14 mouse cellular contexts compared by ENCODE assay signal in the genomic region with DNA sequence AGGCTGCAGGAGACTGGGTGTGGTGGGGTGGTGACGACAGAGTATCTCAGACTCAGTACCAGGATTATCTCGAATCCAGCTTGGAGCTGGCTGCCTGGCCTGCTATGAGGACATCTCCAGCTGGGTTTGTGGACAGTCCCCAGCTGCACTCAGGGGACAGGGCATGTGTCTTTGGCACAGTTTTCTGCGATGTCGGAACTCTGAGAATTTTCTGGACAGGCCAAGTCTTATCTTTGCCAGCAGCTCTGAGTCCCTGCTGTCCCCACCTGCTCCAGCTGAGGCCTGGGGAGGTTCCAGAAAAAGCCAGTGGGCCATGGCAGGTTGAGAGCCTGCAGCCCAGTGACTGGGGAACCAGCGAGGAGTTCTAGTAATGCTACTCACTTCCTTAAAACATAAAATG.
A peak's percentile ranks its signal among the peaks of the same experiment; 100 is the strongest.
DNase-seq lines count a peak whose midpoint lies in the region; ATAC-seq and TF ChIP-seq lines count a peak whose summit lies in the region.
"Had no signal": no experiment of that assay in that cellular context is flagged by ENCODE, and none has a peak within 500 bp of the region (broad histone marks: within the 10 kb centered on the region; RNA-seq: fewer than 3 reads in every experiment).

No protein-coding gene starts in this region.

- no peak for TF ChIP-seq POLR2A in kidney, adult 2 months (IDR thresholded peaks at IDR 0.05; ENCODE audit: low read depth, low read length)

- DNase-seq in kidney, adult 2 months: peak; percentile 28
- DNase-seq in kidney, postnatal 4 days: no peak
- DNase-seq in brain, adult 2 months (ENCODE audit: low read depth, low spot score): peak; percentile 87
- DNase-seq in cerebellum, postnatal 10 days: peak; percentile 85 to 87
- DNase-seq in heart, adult 8-10 months (ENCODE audit: low spot score): peak; percentile 35
- DNase-seq in retina, postnatal 1 day: no peak
- DNase-seq: adrenal gland, postnatal 36 days had no signal

- no peak for ATAC-seq in forebrain, embryonic 13.5 days
- ATAC-seq in forebrain, embryonic 15.5 days (replicated peaks): no peak
- ATAC-seq: CD4-positive, CD25-positive, alpha-beta regulatory T cell, adult 4 months; hindbrain, postnatal 0 days had no signal

- no peak overlapping the region for H3K4me3 ChIP-seq in kidney, adult 2 months (ENCODE audit: insufficient read depth, low read depth, low read length)
- H3K4me3 ChIP-seq in forebrain, embryonic 13.5 days: no peak overlapping the region
- H3K4me3 ChIP-seq in forebrain, embryonic 15.5 days: no peak overlapping the region
- H3K4me3 ChIP-seq: kidney, embryonic 15.5 days; limb, embryonic 15.5 days had no signal

- no peak overlapping the region for H3K4me2 ChIP-seq in forebrain, embryonic 13.5 days
- H3K4me2 ChIP-seq in forebrain, embryonic 15.5 days (replicated peaks): no peak overlapping the region
- H3K4me2 ChIP-seq: kidney, embryonic 15.5 days; limb, embryonic 15.5 days had no signal

- H3K4me1 ChIP-seq in kidney, adult 2 months (ENCODE audit: control insufficient read depth, insufficient read depth, low read length): no peaks in the 10 kb centered on the region; the same call in 1 of the 2 replicates
- H3K4me1 ChIP-seq in forebrain, embryonic 13.5 days: no peaks in the 10 kb centered on the region
- peaks cover 3% of the 10 kb centered on the region for H3K4me1 ChIP-seq in forebrain, embryonic 15.5 days

- H3K9me3 ChIP-seq in forebrain, embryonic 13.5 days (replicated peaks): no peaks in the 10 kb centered on the region
- no peaks in the 10 kb centered on the region for H3K9me3 ChIP-seq in forebrain, embryonic 15.5 days
- H3K9me3 ChIP-seq: kidney, embryonic 15.5 days; limb, embryonic 15.5 days had no signal

- no peak overlapping the region for H3K27ac ChIP-seq in kidney, adult 2 months (ENCODE audit: insufficient read depth, low read depth, low read length)
- no peak overlapping the region for H3K27ac ChIP-seq in forebrain, embryonic 13.5 days
- H3K27ac ChIP-seq in forebrain, embryonic 15.5 days (replicated peaks): no peak overlapping the region
- H3K27ac ChIP-seq: hindbrain, postnatal 0 days; kidney, embryonic 15.5 days; limb, embryonic 15.5 days; stomach, postnatal 0 days had no signal

- 65% methylated on average over 5 of the region's 5 CpGs for WGBS in kidney, adult 2 months
- WGBS in forebrain, embryonic 13.5 days: 85% methylated on average over 5 of the region's 5 CpGs
- 85% methylated on average over 5 of the region's 5 CpGs for WGBS in forebrain, embryonic 15.5 days

- TF ChIP-seq CTCF in kidney, adult 2 months (conservative IDR thresholded peaks at IDR 0.05; ENCODE audit: insufficient read depth, insufficient read length, low read depth, low read length): no peak

- no peaks in the 10 kb centered on the region for H3K27me3 ChIP-seq in kidney, adult 2 months (replicated peaks; ENCODE audit: control insufficient read depth, insufficient read depth, low read length)
- H3K27me3 ChIP-seq in forebrain, embryonic 13.5 days: no peaks in the 10 kb centered on the region
- no peaks in the 10 kb centered on the region for H3K27me3 ChIP-seq in forebrain, embryonic 15.5 days
- H3K27me3 ChIP-seq: kidney, embryonic 15.5 days; limb, embryonic 15.5 days had no signal

- no peak overlapping the region for H3K9ac ChIP-seq in forebrain, embryonic 13.5 days
- no peak overlapping the region for H3K9ac ChIP-seq in forebrain, embryonic 15.5 days (replicated peaks)
- H3K9ac ChIP-seq: kidney, embryonic 15.5 days; limb, embryonic 15.5 days had no signal

- no peaks in the 10 kb centered on the region for H3K36me3 ChIP-seq in kidney, adult 2 months (ENCODE audit: control insufficient read depth, insufficient read depth, low read length)
- peaks cover 25% of the 10 kb centered on the region for H3K36me3 ChIP-seq in forebrain, embryonic 13.5 days (ENCODE audit: poor library complexity, severe bottlenecking)
- 0 out of 2 replicates have a peak, but pooled peaks cover 3% of the 10 kb centered on the region for H3K36me3 ChIP-seq in forebrain, embryonic 15.5 days

Comparison
In these comparisons a context has a peak if more than half of its experiments do, and no peak if none do; other contexts are left out.
1. DNase-seq: peak in kidney, adult 2 months (single experiment), brain, adult 2 months (single experiment), cerebellum, postnatal 10 days (2 of 2) and heart, adult 8-10 months (single experiment); none in kidney, postnatal 4 days (0 of 2) and retina, postnatal 1 day (single experiment).